In genomic region chr4:148287041-148287440, GRCm38 (mm10) we compare ENCODE assay signal across 9 mouse cellular contexts. TPM values are rescaled to one million over a fixed set of nuclear protein-coding genes. Genes with fewer than 3 reads are reported as not detected.
DNase-seq lines count a peak whose midpoint lies in the region; ATAC-seq and TF ChIP-seq lines count a peak whose summit lies in the region.
"Had no signal": no experiment of that assay in that cellular context is flagged by ENCODE, and none has a peak within 500 bp of the region (broad histone marks: within the 10 kb centered on the region; RNA-seq: fewer than 3 reads in every experiment).

No protein-coding gene starts in this region.

- peak overlapping the region; percentile 60; the same call in 1 of the 2 replicates for H3K4me3 ChIP-seq in gastrocnemius, adult 2 months
- peak overlapping the region; percentile 79 for H3K4me3 ChIP-seq in testis, adult 2 months (ENCODE audit: control insufficient read depth, low read depth, low read length)
- H3K4me3 ChIP-seq in limb, embryonic 12.5 days (replicated peaks), result peak overlapping the region; percentile 45

- H3K4me2 ChIP-seq in limb, embryonic 12.5 days, result peak overlapping the region; percentile 72

- no peaks in the 10 kb centered on the region for H3K9me3 ChIP-seq in limb, embryonic 12.5 days

- no peak for DNase-seq in gastrocnemius, adult 2 months
- DNase-seq in gastrocnemius, postnatal 14 days, result no peak
- no peak for DNase-seq in testis, postnatal 14 days (ENCODE audit: low spot score)
- DNase-seq in urinary bladder, postnatal 4 days (ENCODE audit: low spot score in 2 of 2), result no peak
- DNase-seq in testis, postnatal 10 days (ENCODE audit: low spot score), result no peak
- DNase-seq in kidney, adult 8-10 months, result no peak

- ATAC-seq in limb, embryonic 12.5 days (ENCODE audit: insufficient number of reproducible peaks, insufficient read depth, low FRiP score, low TSS enrichment, low read depth), result no peak

- H3K9ac ChIP-seq in limb, embryonic 12.5 days (replicated peaks), result no peak overlapping the region

- no peak for TF ChIP-seq CTCF in gastrocnemius, adult 2 months (IDR thresholded peaks at IDR 0.05)
- TF ChIP-seq CTCF in testis, adult 2 months (IDR thresholded peaks at IDR 0.05; ENCODE audit: control insufficient read depth, insufficient read depth, insufficient replicate concordance, low read depth, low read length), result no peak

- peaks cover 8% of the 10 kb centered on the region for H3K4me1 ChIP-seq in testis, adult 2 months (ENCODE audit: control insufficient read depth, insufficient read depth, low read length)
- peaks cover 13% of the 10 kb centered on the region; the same call in 1 of the 2 replicates for H3K4me1 ChIP-seq in limb, embryonic 12.5 days (replicated peaks)

- no peaks in the 10 kb centered on the region for H3K27me3 ChIP-seq in testis, adult 2 months (ENCODE audit: control insufficient read depth, insufficient read depth, low read length)
- H3K27me3 ChIP-seq in limb, embryonic 12.5 days, result peaks cover 53% of the 10 kb centered on the region

- intact Hi-C loops in gastrocnemius, adult 2 months (cut with DNase I), result no loop called here
- intact Hi-C loops in gastrocnemius, postnatal 14 days (cut with DNase I; ENCODE audit: low total_unique reads), result loop anchor here (10.0 kb wide), 1 partner anchor 138 kb away; no protein-coding TSS in a partner anchor

- no peak for TF ChIP-seq POLR2A in testis, adult 2 months (IDR thresholded peaks at IDR 0.05; ENCODE audit: control insufficient read depth, low read depth, low read length)

- WGBS in limb, embryonic 12.5 days, result 2% methylated on average over 20 of the region's 20 CpGs

- H3K27ac ChIP-seq in gastrocnemius, adult 2 months, result no peak overlapping the region
- H3K27ac ChIP-seq in testis, adult 2 months (ENCODE audit: control insufficient read depth, insufficient read depth, low read depth, low read length), result no peak overlapping the region
- no peak overlapping the region for H3K27ac ChIP-seq in limb, embryonic 12.5 days

- H3K36me3 ChIP-seq in testis, adult 2 months (ENCODE audit: control insufficient read depth, insufficient read depth, low read length), result no peaks in the 10 kb centered on the region
- H3K36me3 ChIP-seq in limb, embryonic 12.5 days, result no peaks in the 10 kb centered on the region

RNA-seq across cellular contexts. Expression of gene Disp3, which starts 0.7 kb away (rescaled TPM):
- total RNA-seq in gastrocnemius, adult 2 months (2021), result not detected
- total RNA-seq in gastrocnemius, postnatal 14 days (2021), result under 1 TPM; 0.10 to 0.13 TPM
- polyA plus RNA-seq in testis, adult 2 months (2012; rRNA removed), result 0.63 and 2.5 TPM in 2 replicates
- 0.28 and 0.59 TPM in 2 replicates for polyA plus RNA-seq in limb, embryonic 12.5 days (2016; fragmentation: Nextera tagmentation; extraction: Ambion mirVana)
- polyA plus RNA-seq: thymus, postnatal 0 days had no signal
